Mouse (Mus musculus): ENCODE measurements at regions not wholly inside any gene's neighbourhood (a gene's known extent, or its start where the extent isn't known, plus 50 kb on each side); places are given as distances from the start of the nearest gene placed in this dataset.

DNA sequence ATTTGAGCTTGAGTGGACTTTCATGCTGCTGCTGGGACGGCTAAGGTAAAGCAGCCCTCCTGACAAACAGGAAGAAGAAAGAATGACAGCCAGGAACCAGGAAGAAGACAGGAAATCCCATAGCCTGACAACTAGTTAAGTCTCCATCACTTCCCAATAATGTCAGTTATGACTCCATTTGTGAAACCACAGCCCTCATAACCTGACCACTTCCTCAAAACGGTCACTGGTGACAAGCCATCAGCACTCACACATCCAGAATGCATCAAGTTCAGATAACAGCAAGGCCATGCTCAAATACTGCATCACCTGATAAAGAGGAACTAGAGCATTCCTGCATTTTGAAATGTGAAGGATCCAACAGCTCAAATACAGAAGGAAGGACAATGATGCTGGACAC, 288.3 kb downstream of the Zfp706 start:
- DNase-seq (ENCODE audit: low spot score in 2 of 2), result peak; percentile 72 to 73

DNA sequence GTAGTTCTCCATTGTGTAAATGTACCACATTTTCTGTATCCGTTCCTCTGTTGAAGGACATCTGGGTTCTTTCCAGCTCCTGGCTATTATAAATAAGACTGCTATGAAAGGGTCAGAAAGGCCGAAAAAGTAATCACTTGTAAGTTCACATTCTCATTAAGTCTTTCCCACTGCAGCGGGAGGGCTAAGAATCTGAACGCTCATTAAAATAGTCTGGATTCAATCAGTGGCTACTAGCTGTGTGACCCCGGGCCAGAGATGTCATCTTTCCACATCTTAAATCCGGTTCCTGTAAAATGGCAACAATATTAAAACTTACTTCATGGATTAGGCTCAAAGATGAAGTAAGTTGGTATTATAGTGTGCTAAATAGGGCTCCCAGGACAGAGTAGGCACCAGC, 289.7 kb downstream of the Zfp706 start:
- DNase-seq (ENCODE audit: low spot score in 2 of 2), result no peak

DNA sequence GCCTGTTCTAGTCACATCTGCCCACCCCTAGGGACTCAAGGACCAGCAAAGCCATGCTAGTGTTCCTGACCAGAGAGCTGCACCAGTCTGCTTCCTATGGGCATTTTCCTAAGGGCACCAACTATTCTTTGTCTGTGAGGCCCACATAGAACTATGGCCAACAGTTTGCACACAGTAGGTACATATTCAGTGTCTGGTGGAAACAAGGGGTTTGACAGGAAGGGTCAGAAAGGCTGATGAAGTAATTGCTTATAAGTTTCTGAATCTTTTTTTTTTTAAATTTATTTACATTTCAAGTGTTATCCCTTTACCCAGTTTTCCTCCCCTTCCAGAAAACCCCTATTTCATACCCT, 290.9 kb downstream of the Zfp706 start:
- DNase-seq (ENCODE audit: low spot score in 2 of 2), result no peak

DNA sequence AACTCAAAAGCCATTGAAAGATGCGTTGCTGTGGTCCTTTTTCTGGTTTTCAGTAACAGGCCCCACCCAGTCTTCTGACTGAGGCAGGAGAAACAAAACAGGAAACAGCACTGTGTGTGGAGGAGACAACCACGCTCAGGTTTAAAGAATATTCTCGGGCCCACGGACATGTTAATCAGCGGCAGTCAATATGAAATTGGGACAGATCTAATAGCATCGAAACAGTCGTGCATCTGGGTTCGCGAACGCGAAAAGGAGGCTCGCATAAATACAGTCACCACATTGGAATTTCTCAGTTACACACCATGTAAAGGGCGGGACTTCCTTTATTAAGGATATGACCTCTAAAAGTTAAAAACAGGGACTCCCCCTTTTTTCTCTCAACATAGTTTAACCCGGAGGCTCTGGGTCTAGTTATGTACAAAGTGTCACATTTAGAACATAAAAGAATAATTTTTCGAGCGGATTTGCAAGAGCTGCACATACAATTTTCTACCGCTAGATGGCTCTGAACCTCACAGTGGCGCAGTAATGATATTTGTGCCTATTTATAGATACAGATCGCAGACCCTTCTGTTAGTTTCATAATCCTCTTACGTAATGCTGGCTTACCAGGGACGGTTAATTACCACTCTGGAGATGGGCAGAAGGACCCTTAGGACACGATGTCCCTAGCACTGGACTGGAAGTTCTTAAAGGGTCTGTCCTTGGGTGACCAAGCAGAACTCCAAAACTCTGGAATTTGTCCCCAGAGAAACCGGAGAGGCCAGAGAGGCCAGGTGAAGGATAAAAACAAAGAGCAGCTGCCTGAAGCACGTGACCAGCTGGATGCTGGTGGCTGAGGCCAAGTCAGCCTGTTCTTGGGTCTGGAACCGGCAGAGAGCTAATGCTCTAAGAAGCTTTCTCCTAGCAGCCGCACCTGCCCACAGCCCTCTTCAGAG, 291.6 kb downstream of the Zfp706 start:
- peak; percentile 82 to 85 for DNase-seq (ENCODE audit: low spot score in 2 of 2)

DNA sequence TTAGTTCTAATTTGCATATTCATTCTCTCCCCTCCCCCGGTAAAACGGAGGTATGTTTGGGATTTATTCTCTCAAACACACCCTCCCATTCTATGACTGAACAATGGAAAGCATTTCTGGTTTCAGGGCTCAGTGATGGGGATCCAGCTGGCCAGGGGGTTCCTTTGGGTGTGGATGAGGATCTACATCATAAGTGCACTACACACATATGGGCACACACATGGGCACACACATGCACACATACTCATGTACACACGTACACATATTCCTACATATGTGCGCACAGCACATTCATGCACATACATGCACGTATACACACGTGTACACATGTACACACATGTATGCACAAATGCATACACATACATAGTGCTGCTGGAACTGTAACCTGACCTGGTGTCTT, 292.4 kb downstream of the Zfp706 start:
- DNase-seq (ENCODE audit: low spot score in 2 of 2), result no peak

DNA sequence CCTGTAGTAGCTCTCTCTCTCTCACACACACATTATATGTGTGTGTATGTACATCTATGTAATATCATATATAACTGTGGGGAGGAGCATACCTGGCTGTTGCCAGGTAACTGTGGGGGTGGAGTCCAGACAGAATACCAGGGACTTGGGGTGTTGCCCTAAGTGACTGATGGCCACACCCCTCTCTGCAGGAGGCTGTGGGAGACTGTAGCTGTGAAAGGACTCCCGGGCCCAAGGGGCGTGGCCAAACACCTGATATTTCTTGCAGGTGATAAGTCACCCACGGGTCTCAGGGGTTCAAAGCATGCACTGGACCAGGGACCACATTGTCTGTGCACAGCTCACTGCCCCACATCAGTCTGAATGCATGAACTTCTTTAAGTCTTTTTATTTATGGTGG, 297.8 kb downstream of the Zfp706 start:
- DNase-seq (ENCODE audit: low spot score in 2 of 2), result no peak

DNA sequence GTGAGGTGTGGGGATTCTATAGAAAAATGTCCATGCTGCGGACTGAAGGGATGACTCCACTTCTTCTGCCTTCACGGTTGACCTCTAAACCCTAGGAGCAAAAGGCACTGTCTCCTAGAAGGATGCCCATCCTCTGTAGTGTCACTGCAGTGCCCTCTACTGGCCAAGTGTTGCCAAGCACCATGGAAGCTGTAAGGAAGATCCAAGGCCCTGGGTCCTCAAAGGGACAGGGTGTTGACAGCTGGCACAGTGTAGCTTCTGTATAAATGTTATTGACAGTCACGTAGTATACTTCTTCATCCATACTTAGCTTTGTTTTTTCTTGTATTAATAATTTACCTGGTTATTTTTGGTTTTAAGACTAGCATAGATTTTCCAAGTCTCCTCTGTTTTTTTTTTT, 299.1 kb downstream of the Zfp706 start:
- DNase-seq (ENCODE audit: low spot score in 2 of 2), result peak; percentile 65 to 75

DNA sequence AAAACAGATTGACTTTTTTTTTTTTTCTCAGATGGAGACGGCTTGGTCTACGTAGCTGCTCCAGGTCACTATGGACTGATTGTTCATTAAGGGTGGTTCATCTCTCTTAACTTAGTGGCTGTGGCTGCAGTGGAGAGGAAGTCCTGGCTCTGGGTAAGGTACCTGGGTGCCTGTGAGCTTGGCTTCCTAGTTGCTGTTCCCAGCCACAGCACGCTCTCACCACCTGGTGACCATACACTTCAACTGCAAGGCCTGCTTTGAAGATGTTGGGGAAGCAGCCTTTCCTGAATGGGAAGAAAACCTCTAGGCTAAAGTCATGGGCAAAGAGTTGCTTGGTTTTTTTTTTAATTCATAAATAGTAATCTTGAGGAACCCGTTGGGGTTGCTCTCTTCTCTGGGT, 301.6 kb downstream of the Zfp706 start:
- peak; percentile 50 to 64 for DNase-seq (ENCODE audit: low spot score in 2 of 2)

DNA sequence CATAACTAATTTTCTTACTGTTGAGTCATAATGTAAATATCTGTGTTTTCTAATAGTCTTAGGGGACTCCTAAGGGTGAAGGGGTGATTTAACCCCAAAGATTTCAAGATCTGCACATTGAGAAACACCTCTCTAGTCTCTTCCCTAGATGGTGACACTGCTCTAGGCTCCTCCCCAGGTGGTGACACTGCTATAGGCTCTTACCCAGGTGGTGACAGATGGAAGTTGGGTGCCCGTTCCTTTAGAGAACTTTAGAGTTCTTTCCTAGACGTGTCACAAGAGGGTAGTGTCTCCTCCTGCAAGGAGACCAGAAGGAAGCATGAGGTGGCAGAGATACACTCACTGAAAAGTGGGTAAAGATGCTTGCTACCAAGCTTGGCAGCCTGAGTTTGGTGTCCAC, 302.2 kb downstream of the Zfp706 start:
- no peak for DNase-seq (ENCODE audit: low spot score in 2 of 2)

DNA sequence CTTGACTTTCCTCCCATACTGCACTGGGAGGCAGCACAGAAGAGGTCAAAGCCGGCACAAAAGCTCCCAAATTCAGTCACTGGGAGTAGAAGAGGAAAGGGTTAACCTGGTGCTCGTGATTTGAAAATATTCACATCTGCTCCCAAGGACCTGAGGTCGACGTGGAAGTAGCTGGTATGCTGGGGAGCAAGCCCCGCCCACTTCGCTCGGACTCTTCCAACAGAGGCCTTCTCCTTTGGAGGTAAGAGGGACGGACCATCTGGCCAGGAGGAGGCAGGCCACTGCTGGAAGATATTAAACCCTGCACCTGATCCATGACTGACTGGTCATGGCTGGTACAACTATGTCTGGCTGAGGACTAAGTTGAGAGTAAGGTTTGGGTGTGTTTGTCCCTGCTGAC, 305.7 kb downstream of the Zfp706 start:
- no peak for DNase-seq (ENCODE audit: low spot score in 2 of 2)

DNA sequence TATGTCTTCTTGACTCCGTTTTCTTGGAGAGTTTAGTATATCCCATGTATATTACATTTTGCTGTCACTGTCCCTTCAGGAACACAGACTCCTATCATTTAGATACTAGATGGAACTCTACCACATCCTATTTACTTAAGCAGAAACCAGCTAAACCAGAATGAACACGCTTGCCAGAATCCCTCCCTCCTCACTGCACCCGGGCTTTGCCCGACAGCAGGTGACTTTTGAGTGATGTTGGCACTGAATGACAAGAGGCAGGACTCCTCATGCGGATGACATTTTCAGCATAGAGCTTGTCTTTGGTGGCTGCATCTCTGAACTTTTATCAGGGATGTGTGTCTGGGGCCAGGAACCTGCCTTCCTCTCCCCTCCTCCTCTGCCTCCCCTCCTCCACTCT, 307.4 kb downstream of the Zfp706 start:
- no peak for DNase-seq (ENCODE audit: low spot score in 2 of 2)

DNA sequence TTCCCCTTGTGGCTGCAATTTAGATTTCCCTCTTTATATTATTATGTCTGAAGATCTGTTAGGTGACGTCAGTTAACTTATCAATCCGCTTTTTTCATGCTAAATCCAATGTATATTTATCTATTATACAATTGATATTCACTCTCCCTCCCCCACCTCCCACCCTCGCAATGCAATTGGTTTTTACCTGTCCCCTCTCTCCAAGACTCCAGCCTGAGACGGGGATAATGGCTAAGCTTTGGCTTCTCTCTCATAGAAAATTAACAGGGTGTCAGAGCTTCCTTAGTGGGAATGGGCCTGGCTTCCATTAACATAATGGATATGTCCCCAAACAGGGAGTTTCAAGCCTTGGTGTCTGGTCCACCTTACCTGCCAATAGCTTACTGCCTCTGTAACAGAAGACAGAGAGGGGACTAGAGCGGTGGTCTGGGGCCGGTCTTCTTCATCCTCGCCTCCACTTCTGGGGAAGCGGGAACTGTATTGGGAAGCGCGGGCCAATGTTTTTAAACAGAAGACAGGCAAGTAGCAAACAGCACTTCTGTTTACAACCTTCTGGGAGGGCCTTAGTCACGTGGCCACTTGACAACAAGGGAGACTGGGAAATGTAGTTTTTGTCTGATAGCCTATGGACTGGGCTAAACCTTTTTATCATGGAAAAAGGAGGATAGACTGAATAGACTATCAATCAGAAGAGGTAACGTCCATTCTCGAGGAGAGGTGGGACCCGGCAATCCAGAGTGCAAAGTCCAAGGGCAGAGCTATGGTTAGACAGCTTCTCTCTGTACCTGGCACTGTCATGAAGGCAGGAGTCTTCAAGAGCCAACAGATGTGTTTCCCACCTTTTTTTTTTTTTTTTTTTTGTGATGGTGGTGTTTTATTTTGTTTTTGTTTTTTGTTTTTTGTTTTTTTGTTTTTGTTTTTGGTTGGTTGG, 312.1 kb downstream of the Zfp706 start:
- DNase-seq (ENCODE audit: low spot score in 2 of 2), result no peak

DNA sequence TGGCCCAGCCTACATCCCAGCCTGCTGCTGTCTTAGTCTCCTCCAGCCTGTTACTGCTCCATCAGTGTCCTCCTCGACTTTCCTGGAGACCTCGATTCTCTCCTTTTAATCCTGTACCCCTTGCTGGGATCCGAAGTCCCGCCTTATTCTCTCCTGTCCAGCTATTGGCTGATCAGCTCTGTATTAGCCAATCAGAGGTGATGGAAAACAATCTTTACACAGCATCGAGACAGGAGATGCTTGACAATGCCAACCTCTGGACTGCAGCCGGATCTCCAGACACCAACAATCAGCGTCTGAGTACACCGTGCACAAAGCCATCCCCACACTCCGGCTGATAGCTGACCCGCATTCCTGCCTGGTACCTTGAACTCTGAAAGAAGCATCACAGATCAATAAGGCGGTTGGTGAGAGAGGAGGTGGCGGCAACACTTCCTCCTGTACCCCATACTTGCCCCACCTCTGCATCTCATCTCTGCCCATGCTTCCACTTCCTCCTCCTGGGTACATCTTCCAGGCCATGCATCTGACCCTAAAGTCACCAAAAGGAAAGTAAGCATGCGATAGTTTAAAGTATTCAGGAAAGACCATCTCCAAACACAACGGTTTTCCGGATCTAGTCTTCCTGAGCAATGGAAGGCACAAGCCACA, 316.4 kb downstream of the Zfp706 start:
- no peak for DNase-seq (ENCODE audit: low spot score in 2 of 2)

DNA sequence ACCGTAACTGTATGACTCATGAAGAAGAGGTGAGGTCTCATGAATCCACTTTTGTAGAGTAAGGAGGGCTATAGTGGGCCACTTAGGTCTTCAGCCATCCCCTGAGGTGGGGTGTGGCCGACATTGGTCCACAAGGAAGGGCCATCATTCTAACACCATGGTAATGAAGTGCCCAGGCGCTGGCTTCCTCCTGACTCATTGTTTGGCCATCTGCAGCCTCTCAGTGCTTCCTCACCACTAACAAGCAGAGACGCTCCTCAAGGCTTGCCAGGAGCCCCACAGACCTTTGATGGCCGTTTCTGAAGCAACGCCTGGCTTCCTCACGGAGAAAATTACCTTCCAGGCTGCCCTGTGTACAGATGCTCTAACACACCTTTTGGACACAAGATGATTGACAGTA, 317.7 kb downstream of the Zfp706 start:
- no peak for DNase-seq (ENCODE audit: low spot score in 2 of 2)

DNA sequence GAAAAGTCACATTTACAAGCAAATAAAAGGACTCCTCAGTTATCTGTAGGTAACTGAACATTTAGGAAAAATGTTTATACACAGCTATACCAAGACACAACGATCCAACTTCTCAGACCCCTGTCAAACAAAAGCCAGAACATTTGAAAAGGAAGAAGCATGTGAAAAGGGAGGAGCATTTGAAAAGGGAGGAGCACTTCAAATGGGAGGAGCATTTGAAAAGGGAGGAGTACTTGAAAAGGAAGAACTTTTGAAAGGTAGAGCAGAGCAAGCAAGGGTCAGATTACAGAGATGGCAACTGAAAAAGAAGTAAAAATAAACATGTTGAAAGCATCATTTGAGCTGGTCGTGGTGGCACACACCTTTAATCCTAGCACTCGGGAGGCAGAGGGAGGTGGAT, 318.3 kb downstream of the Zfp706 start:
- no peak for DNase-seq (ENCODE audit: low spot score in 2 of 2)

DNA sequence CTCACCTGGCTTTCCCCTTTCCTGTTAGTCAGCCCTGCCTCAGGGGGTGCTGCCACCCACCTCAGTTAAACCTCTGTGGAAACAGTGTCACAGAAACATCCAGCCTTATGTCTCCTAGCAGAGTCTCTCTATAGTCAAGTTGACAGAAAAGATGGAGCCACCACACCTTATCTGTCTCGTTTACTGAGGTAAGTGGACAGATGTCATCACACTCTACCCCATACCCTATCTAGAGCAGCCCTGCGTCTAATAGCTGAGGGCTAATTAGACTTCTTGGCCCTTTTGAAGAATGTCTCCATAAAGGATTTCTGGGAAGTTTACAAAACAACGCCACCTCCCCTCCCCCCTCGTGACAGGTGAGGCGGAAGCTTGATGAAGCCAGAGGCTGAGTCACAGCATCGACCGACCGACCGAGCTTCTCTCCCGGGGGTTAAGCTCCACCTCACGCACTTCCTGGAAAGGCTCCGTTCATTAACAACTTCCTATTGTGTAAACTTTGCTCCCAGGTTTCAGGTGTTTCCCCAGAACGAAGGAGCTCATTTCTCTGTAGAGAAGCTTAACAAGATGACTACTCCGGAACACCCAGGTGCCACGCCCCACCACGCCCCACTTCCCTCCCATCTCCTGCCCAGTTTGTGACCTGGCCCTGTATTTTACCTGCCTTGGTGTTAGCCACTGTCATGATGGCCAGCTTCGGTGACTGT, 319.4 kb downstream of the Zfp706 start:
- DNase-seq (ENCODE audit: low spot score in 2 of 2), result peak in 1 of 2 experiments; percentile 41

DNA sequence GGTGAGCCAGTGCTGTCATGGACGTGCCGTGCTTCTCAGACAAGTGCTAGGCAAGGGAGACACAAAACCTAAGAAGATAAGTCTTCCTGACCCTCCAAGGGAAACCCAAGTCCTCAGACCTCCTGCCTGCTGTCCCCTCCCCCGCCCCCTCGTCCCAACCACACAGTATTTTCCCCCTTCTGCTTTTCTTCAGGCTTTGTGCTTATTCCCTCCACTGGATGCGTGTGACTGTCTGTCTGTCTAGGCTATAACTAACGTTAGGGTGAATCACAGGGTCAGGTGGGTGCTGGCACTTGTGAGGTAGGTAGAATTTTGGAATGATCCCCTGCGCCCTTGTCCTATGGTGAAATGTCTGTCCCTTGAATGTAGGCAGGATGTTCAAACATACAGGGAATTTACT, 322.9 kb downstream of the Zfp706 start:
- no peak for DNase-seq (ENCODE audit: low spot score in 2 of 2)

DNA sequence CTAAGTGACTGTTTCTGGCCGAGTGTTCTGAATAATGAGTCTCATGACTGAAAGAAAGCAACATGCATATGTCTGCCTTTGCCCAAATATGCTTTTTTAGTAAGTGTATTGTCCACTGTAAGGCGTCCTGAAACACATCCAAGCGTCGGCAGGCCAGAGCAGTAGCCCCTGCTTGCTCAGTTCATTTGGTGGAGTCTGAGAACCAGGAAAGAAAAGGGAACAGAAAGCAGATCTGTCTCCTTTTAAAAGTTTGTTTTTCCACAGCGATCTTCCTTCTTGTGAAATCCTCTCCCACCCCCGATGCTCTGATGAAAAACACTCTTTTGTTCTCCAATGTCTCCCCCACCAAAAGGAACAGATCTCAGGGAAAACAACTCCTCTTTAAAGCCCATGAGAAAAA, 324.7 kb downstream of the Zfp706 start:
- DNase-seq (ENCODE audit: low spot score in 2 of 2), result no peak

DNA sequence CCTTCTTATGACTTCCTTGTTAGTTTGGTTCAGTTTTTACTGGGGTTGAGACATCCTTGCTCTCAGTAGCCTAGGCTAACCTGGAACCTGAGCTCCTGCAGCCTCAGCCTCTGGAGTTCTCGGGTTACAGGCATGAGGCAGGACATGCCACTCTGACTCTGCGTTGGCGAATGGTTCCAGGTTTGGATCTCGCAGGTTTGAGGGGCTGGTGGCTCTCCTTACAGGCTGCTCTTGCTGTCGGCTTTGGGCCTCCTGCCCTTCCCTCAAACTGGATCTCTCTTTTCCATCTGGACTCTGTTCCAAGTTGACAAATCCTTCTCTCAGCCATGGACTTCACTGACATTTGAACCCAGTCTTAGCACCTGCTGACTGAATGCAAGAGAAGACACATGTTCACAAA, 325.4 kb downstream of the Zfp706 start:
- DNase-seq (ENCODE audit: low spot score in 2 of 2), result no peak

DNA sequence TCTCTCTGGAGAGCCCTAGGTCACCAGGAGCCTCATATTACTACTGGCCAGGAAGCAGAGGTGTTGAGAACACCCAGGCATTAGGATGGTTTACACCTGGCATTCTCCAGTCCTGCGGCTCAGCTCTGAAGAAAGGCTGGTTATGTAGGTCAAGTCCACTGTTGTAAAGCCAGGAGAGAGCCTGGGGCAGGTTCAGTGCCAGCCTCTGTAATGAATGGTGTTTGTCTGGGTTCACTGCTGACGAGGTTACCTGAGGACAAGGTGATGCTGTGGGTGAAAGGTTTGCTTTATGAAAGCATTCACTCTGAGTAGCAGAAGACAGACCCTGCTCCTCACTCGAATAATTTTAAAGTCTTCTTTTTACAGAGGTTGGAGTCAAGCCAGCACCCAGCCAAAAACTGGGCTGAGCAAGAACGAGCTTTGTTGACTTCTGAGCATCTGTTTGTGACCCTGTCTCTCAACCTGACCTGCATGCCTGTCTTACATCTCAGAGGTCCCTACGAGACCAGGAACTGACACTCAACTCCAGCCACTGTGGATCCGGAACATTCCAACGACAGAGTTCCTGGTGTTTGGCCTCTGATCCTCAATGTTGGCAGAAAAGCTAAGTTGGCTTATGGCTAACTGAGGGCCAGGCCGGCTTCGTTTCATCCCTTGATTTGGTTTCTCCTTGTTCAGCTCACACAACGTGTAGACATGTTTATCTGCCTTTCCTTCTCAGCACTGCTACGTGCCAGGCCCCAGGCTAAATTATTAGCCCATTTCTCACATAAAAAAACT, 327.0 kb downstream of the Zfp706 start:
- DNase-seq (ENCODE audit: low spot score in 2 of 2), result no peak

DNA sequence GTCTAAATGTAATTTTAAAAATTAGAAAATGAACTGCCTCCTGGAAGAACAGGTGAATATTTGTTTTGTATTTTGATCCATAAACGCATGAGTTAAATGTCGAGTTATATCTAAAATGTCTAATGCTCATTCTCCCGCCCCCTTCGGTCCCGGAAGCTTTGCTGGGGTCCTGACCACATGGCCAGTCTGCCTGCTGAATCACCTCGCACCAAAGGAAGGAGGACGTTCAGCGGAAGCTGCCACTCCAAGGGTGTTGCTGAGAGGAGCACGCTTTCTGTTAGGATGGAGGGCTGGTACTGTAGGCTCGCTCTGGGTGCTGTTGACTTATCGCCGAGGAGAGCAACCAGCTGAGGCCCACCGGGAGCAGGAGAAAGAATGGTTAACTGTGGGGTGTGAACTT, 328.0 kb downstream of the Zfp706 start:
- DNase-seq (ENCODE audit: low spot score in 2 of 2), result no peak

Measured in natural killer cell, adult 2 months (primary cell).